Mouse (Mus musculus) naive thymus-derived CD4-positive, alpha-beta T cell, adult 2 months (primary cell): ENCODE data around the gene Olfr1233.

Source experiments
- DNase-seq: peaks from one replicate; pipeline ENCODE4 v3.0.0-alpha.2; 2011; ENCODE audit warnings: low read depth

The Olfr1233 gene

GRCm38 (mm10) chr2:89342298-89342697 lies at the start of gene Olfr1233:
Olfr1233 (minus strand) TSS chr2:89342398.
- no peak for DNase-seq

DNA sequence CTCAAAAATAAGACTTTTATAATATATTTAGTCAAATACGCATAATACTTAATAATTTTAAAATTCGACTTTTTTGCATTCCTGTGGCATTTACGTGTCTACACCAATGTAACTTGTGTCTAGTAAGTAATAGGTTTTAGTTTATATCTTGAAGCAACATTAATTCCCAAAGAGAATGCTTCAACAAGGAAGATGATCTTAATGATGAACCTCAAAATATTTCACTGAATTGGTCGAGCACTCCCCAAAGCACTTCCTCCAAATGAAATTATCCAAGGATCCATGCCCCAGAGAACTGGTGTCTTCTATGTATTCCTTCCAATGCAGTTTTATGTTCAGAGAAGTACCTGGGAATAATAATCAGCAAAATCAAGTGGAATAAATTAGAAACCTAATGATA lies 22.6 kb upstream of the Olfr1233 start, which contains the start of gene Olfr1234:
Olfr1234 (minus strand) TSS at position 101 of the 400 bp plus-strand sequence.
- no peak for DNase-seq

DNA sequence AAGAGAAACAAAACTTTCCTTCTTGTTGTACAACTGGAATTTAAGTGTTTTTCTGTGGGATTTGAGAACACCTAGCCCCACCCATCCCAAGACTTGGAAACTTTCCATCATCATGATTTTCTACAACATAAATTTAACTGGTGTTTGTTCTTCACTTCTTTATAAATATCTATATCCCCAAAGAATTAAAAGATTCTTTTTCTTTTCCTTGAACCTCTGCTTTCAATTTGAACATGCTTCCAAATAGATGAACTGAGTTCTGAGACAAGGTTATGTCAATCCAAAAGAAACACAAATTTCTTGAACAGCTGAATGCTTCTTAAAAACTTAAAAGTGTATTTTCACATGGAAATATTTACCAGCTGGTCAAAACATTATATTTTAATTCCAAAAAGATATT lies 12.6 kb downstream of the Olfr1233 start, which contains the start of gene Olfr1232:
Olfr1232 (minus strand) TSS at position 101 of the 400 bp plus-strand sequence.
- no peak for DNase-seq

DNA sequence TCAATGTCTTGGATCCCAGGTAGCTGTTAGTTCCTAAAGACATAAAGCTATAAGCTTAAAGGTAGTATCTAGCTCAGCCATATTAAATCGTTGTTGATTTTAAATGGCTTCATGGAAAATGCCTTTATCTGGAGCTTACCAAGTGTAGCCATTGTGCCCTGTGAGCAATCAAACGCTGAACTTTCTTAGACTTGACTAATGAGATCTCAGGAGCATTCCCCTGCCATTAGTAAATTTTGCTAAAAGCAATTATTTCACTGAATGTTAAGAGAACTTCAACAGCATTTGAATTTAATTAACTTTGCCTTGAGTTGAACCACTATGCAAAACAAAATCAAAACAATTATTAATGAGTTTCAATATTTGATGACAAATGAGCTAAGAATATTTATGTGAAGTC lies 35.2 kb downstream of the Olfr1233 start, which contains the start of gene Olfr1231:
Olfr1231 (minus strand) TSS at position 101 of the 400 bp plus-strand sequence.
- DNase-seq, result no peak

DNA sequence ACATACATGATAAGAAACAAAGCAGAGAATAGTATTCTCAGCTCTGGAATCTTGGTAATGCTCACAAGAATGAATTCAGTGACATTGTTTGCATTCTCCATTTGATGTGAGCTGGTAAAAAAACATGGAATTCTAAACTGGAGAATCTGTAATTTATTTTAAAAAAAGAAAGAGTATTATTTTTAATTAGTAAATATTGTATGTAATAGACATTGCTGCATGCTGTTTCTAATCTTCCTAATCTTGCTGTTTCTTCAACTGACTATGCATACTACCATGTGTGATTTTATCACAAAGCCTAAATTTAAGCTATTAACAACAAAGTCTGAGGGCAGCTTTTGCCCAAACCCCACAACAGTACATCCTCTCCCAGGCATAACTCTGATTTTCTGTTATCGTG lies 45.0 kb downstream of the Olfr1233 start, which contains the start of gene Olfr1230:
Olfr1230 (minus strand) TSS at position 101 of the 400 bp plus-strand sequence.
- no peak for DNase-seq

DNA sequence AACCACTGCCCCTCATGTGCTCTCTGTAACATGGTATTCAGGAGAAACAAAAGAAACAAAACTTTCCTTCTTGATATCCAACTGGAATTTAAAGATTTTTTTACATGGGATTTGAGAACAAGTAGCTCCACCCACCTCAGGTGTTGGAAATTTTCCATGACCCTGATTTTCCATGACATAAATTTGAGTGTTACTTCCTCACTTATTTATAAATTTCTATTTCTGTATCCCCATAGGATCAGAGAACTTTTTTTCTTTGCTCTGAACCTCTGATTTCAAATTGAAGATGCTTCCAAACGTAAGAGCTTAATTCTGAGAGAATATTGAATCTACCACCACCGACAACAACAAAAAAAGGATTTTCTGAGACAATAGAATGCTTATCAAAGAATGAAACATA lies 54.3 kb downstream of the Olfr1233 start, which contains the start of gene Olfr1229:
Olfr1229 (minus strand) TSS at position 101 of the 400 bp plus-strand sequence.
- no peak for DNase-seq
